Comparison of ENCODE assay signal across 8 mouse cellular contexts in the genomic region with DNA sequence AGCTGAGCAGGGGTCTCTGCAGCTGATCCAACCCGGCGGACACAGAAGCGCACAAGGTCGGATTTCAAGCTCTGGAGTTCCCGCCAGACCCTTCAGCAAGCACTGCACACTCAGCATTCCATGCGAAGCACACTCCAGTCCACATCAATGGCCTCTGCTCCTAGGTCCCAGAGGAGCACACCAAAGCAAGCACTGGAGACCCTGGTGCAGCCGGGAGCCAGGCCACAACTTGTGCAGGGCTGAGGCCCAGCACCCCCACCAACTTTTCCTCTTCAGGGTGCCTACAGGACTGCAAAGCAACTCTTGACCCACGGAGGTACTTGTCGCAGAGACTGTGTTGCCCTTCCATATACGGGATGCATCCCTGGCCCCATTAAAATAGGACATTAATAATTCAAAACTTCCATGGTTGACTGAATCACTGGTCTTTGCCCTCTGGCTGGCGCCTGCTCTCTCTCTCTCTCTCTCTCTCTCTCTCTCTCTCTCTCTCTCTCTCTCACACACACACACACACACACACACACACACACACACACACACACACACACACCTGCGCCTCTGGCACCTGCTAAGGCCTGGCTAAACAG.
DNase-seq lines count a peak whose midpoint lies in the region; ATAC-seq and TF ChIP-seq lines count a peak whose summit lies in the region.

No protein-coding gene starts in this region.

- H3K4me2 ChIP-seq in kidney, postnatal 0 days (ENCODE audit: low read length) = peak overlapping the region; percentile 84
- H3K4me2 ChIP-seq in intestine, embryonic 14.5 days (ENCODE audit: low read length) = peak overlapping the region; percentile 72
- H3K4me2 ChIP-seq in midbrain, postnatal 0 days (ENCODE audit: low read depth, low read length, poor library complexity, severe bottlenecking) = peak overlapping the region; percentile 71

- peak overlapping the region; percentile 52; the same call in 1 of the 2 replicates for H3K9ac ChIP-seq in kidney, postnatal 0 days (ENCODE audit: low read depth, low read length)
- H3K9ac ChIP-seq in intestine, embryonic 14.5 days (ENCODE audit: low read length) = no peak overlapping the region
- H3K9ac ChIP-seq in midbrain, postnatal 0 days (replicated peaks; ENCODE audit: low read length, poor library complexity, severe bottlenecking) = peak overlapping the region; percentile 81

- H3K36me3 ChIP-seq in kidney, postnatal 0 days (ENCODE audit: insufficient read depth, low read length) = no peaks in the 10 kb centered on the region
- no peaks in the 10 kb centered on the region for H3K36me3 ChIP-seq in forebrain, embryonic 10.5 days (replicated peaks)
- H3K36me3 ChIP-seq in intestine, embryonic 14.5 days (ENCODE audit: control insufficient read depth, insufficient read depth, low read length) = no peaks in the 10 kb centered on the region
- H3K36me3 ChIP-seq in midbrain, postnatal 0 days (ENCODE audit: insufficient read depth, low read length) = no peaks in the 10 kb centered on the region

- TF ChIP-seq CTCF in kidney, postnatal 0 days (IDR thresholded peaks at IDR 0.05; ENCODE audit: low read depth) = no peak
- no peak for TF ChIP-seq CTCF in midbrain, postnatal 0 days (IDR thresholded peaks at IDR 0.05)

- ATAC-seq in kidney, postnatal 0 days (replicated peaks; ENCODE audit: low FRiP score, low read depth) = no peak; the same call in 1 of the 2 replicates
- no peak; the same call in 1 of the 2 replicates for ATAC-seq in intestine, embryonic 14.5 days (replicated peaks; ENCODE audit: low FRiP score, low TSS enrichment, low read depth)
- no peak for ATAC-seq in midbrain, postnatal 0 days (ENCODE audit: low FRiP score)

- 20% methylated on average over 12 of the region's 12 CpGs for WGBS in kidney, postnatal 0 days
- 23% methylated on average over 12 of the region's 12 CpGs for WGBS in forebrain, embryonic 10.5 days
- 22% methylated on average over 12 of the region's 12 CpGs for WGBS in intestine, embryonic 14.5 days
- WGBS in midbrain, postnatal 0 days = 15% methylated on average over 12 of the region's 12 CpGs

- H3K4me3 ChIP-seq in kidney, postnatal 0 days (replicated peaks; ENCODE audit: low read depth, low read length) = peak overlapping the region; percentile 45
- peak overlapping the region; percentile 66 for H3K4me3 ChIP-seq in forebrain, embryonic 10.5 days
- peak overlapping the region; percentile 40 for H3K4me3 ChIP-seq in intestine, embryonic 14.5 days (ENCODE audit: low read depth, low read length)
- peak overlapping the region; percentile 64 for H3K4me3 ChIP-seq in midbrain, postnatal 0 days (ENCODE audit: low read depth, low read length)

- no peaks in the 10 kb centered on the region for H3K27me3 ChIP-seq in kidney, postnatal 0 days (ENCODE audit: insufficient read depth, low read length)
- H3K27me3 ChIP-seq in forebrain, embryonic 10.5 days (ENCODE audit: poor library complexity, severe bottlenecking) = peaks cover 66% of the 10 kb centered on the region
- no peaks in the 10 kb centered on the region for H3K27me3 ChIP-seq in intestine, embryonic 14.5 days (replicated peaks; ENCODE audit: control insufficient read depth, insufficient read depth, low read length)
- no peaks in the 10 kb centered on the region for H3K27me3 ChIP-seq in midbrain, postnatal 0 days (ENCODE audit: insufficient read depth, low read length)

- H3K9me3 ChIP-seq in kidney, postnatal 0 days (replicated peaks; ENCODE audit: low read length) = no peaks in the 10 kb centered on the region
- no peaks in the 10 kb centered on the region for H3K9me3 ChIP-seq in forebrain, embryonic 10.5 days
- no peaks in the 10 kb centered on the region for H3K9me3 ChIP-seq in intestine, embryonic 14.5 days (ENCODE audit: control insufficient read depth, low read length)
- no peaks in the 10 kb centered on the region for H3K9me3 ChIP-seq in midbrain, postnatal 0 days (ENCODE audit: low read length)

- DNase-seq in kidney, postnatal 0 days (ENCODE audit: low spot score) = no peak
- DNase-seq in kidney, adult 9 months = no peak
- no peak for DNase-seq in forebrain, embryonic 10.5 days (ENCODE audit: extremely low spot score, low spot score)
- DNase-seq in intestine, embryonic 14.5 days (ENCODE audit: low spot score) = no peak
- DNase-seq in midbrain, postnatal 0 days (ENCODE audit: low spot score) = no peak
- DNase-seq in gastrocnemius, adult 18-20 months (ENCODE audit: low spot score) = no peak
- no peak for DNase-seq in right cerebral cortex, adult 18-20 months
- DNase-seq in urinary bladder, adult 18-20 months (ENCODE audit: low spot score in 2 of 2) = no peak

- H3K27ac ChIP-seq in kidney, postnatal 0 days = peak overlapping the region; percentile 51; the same call in 1 of the 2 replicates
- H3K27ac ChIP-seq in forebrain, embryonic 10.5 days = peak overlapping the region; percentile 69; the same call in 1 of the 2 replicates
- no peak overlapping the region for H3K27ac ChIP-seq in intestine, embryonic 14.5 days (ENCODE audit: low read depth)
- H3K27ac ChIP-seq in midbrain, postnatal 0 days (ENCODE audit: low read depth, low read length) = peak overlapping the region; percentile 80; the same call in 1 of the 2 replicates

- peaks cover 10% of the 10 kb centered on the region; the same call in 1 of the 2 replicates for H3K4me1 ChIP-seq in kidney, postnatal 0 days (replicated peaks; ENCODE audit: insufficient read depth, low read length)
- peaks cover 34% of the 10 kb centered on the region for H3K4me1 ChIP-seq in forebrain, embryonic 10.5 days
- H3K4me1 ChIP-seq in intestine, embryonic 14.5 days (replicated peaks; ENCODE audit: control insufficient read depth, insufficient read depth, low read length) = peaks cover 12% of the 10 kb centered on the region
- H3K4me1 ChIP-seq in midbrain, postnatal 0 days (ENCODE audit: insufficient read depth, low read length) = peaks cover 11% of the 10 kb centered on the region; the same call in 1 of the 2 replicates
